Mouse (Mus musculus) MEL (cell line): Measurements from ENCODE around the gene Syt8. TPM values are rescaled to one million over a fixed set of nuclear protein-coding genes. Genes with fewer than 3 reads are reported as not detected.

Experiments
- DNase-seq: peaks from one replicate; pipeline ENCODE4 v3.0.0; 2011; ENCODE audit warnings: low read depth, low spot score
- H3K27ac ChIP-seq: 2 replicates; pipeline ENCODE4 v1.5.1; 2012; ENCODE audit warnings: low read depth, mild to moderate bottlenecking, control low read depth, low read length, moderate library complexity; ENCODE audit not compliant: control insufficient read depth
- H3K27me3 ChIP-seq, 2 experiments: fragments of 150-350 bp in 1 of 2; sonication (generic) in 1 of 2; 2 replicates each; pipeline ENCODE4 v1.6.1; 2012; ENCODE audit warnings: low read length in 2 of 2, mild to moderate bottlenecking in 2 of 2, improper control_type of control experiment in 1 of 2, moderate library complexity in 1 of 2; ENCODE audit not compliant: insufficient read depth in 2 of 2, control insufficient read depth in 1 of 2
- H3K36me3 ChIP-seq, 2 experiments: 2 replicates each; pipeline ENCODE4 v1.6.1; 2012 to 2014; ENCODE audit warnings: low read length in 2 of 2, improper control_type of control experiment in 1 of 2, inconsistent platforms in 1 of 2, mild to moderate bottlenecking in 1 of 2; ENCODE audit not compliant: insufficient read depth in 2 of 2, control insufficient read depth in 1 of 2
- H3K4me1 ChIP-seq, 2 experiments: fragments of 150-350 bp in 1 of 2; sonication (generic) in 1 of 2; 2 replicates each; pipeline ENCODE4 v1.6.1; 2012; ENCODE audit warnings: low read length in 2 of 2, improper control_type of control experiment in 1 of 2, mild to moderate bottlenecking in 1 of 2; ENCODE audit not compliant: insufficient read depth in 2 of 2, control insufficient read depth in 1 of 2
- H3K4me3 ChIP-seq, 2 experiments: fragments of 150-350 bp in 1 of 2; sonication (generic) in 1 of 2; 2 replicates each; pipeline ENCODE4 v1.5.1; 2012; ENCODE audit warnings: low read depth in 2 of 2, low read length in 2 of 2, mild to moderate bottlenecking in 2 of 2, moderate library complexity in 2 of 2, control low read depth in 1 of 2, improper control_type of control experiment in 1 of 2; ENCODE audit not compliant: control insufficient read depth in 1 of 2, insufficient read depth in 1 of 2
- H3K79me2 ChIP-seq: 2 replicates; pipeline ENCODE4 v1.6.1; 2012; ENCODE audit warnings: mild to moderate bottlenecking, low read length, moderate library complexity; ENCODE audit not compliant: control insufficient read depth, poor library complexity, insufficient read depth
- H3K9ac ChIP-seq: 2 replicates; pipeline ENCODE4 v1.6.1; 2012; ENCODE audit warnings: low read depth, mild to moderate bottlenecking, control low read depth, low read length, moderate library complexity; ENCODE audit not compliant: control insufficient read depth, poor library complexity, severe bottlenecking
- H3K9me3 ChIP-seq: fragments of 150-350 bp; sonication (generic); replicated peaks from 2 replicates; pipeline ENCODE4 v1.6.1; 2012; ENCODE audit warnings: mild to moderate bottlenecking, low read length, improper control_type of control experiment, moderate library complexity; ENCODE audit not compliant: insufficient read depth
- BHLHE40 ChIP-seq: IDR thresholded peaks from 2 replicates; pipeline ENCODE4 v1.6.1; 2012; ENCODE audit warnings: low read depth, mild to moderate bottlenecking, inconsistent platforms, low read length, improper control_type of control experiment, borderline replicate concordance
- ELF1 ChIP-seq: IDR thresholded peaks from 2 replicates; pipeline ENCODE4 v1.6.1; 2014; ENCODE audit warnings: low read depth, mild to moderate bottlenecking, inconsistent platforms, low read length, improper control_type of control experiment, moderate library complexity
- ETS1 ChIP-seq: IDR thresholded peaks from 2 replicates; pipeline ENCODE4 v1.6.1; 2012; ENCODE audit warnings: low read depth, mild to moderate bottlenecking, inconsistent platforms, low read length, improper control_type of control experiment, moderate library complexity
- HCFC1 ChIP-seq: IDR thresholded peaks from 2 replicates; pipeline ENCODE4 v1.6.1; 2012; ENCODE audit warnings: low read depth, mild to moderate bottlenecking, inconsistent platforms, low read length, improper control_type of control experiment, moderate library complexity
- KAT2A ChIP-seq: conservative IDR thresholded peaks from 2 replicates; pipeline ENCODE4 v1.6.1; 2012; ENCODE audit warnings: low read depth, low read length, improper control_type of control experiment, inconsistent platforms
- MAX ChIP-seq: IDR thresholded peaks from 2 replicates; pipeline ENCODE4 v1.6.1; 2011; ENCODE audit warnings: low read length, improper control_type of control experiment
- MAZ ChIP-seq: IDR thresholded peaks from 2 replicates; pipeline ENCODE4 v1.6.1; 2012; ENCODE audit warnings: low read depth, mild to moderate bottlenecking, inconsistent platforms, low read length, improper control_type of control experiment
- NRF1 ChIP-seq: IDR thresholded peaks from 2 replicates; pipeline ENCODE4 v1.6.1; 2014; ENCODE audit warnings: low read depth, mild to moderate bottlenecking, inconsistent platforms, low read length, improper control_type of control experiment, moderate library complexity; ENCODE audit not compliant: poor library complexity, insufficient read depth, severe bottlenecking
- POLR2A ChIP-seq, 2 experiments: IDR thresholded peaks; 2 replicates each; pipeline ENCODE4 v1.6.1; 2011 to 2012; ENCODE audit warnings: low read length in 2 of 2, mild to moderate bottlenecking in 2 of 2, control low read depth in 1 of 2, improper control_type of control experiment in 1 of 2, low read depth in 1 of 2, moderate library complexity in 1 of 2; ENCODE audit not compliant: control insufficient read depth in 1 of 2, insufficient read depth in 1 of 2, poor library complexity in 1 of 2
- RCOR1 ChIP-seq: IDR thresholded peaks from 2 replicates; pipeline ENCODE4 v1.6.1; 2012; ENCODE audit warnings: low read depth, mild to moderate bottlenecking, inconsistent platforms, low read length, improper control_type of control experiment
- SIN3A ChIP-seq: IDR thresholded peaks from 2 replicates; pipeline ENCODE4 v1.6.1; 2012; ENCODE audit warnings: low read length, improper control_type of control experiment, inconsistent platforms
- SMC3 ChIP-seq: IDR thresholded peaks from 2 replicates; pipeline ENCODE4 v1.6.1; 2011; ENCODE audit warnings: low read depth, low read length, improper control_type of control experiment
- TAL1 ChIP-seq: IDR thresholded peaks from 2 replicates; pipeline ENCODE4 v1.6.1; 2012; ENCODE audit warnings: mild to moderate bottlenecking, inconsistent platforms, low read length, moderate library complexity, mixed read lengths
- TBP ChIP-seq: IDR thresholded peaks from 2 replicates; pipeline ENCODE4 v1.8.0; 2011; ENCODE audit warnings: low read depth, low read length, improper control_type of control experiment
- UBTF ChIP-seq: IDR thresholded peaks from 2 replicates; pipeline ENCODE4 v1.6.1; 2012; ENCODE audit warnings: low read depth, mild to moderate bottlenecking, inconsistent platforms, low read length, improper control_type of control experiment, moderate library complexity, borderline replicate concordance; ENCODE audit not compliant: insufficient read depth
- USF1 ChIP-seq: IDR thresholded peaks from 2 replicates; pipeline ENCODE4 v1.6.1; 2014; ENCODE audit warnings: low read depth, mild to moderate bottlenecking, inconsistent platforms, low read length, improper control_type of control experiment, moderate library complexity
- ZNF384 ChIP-seq: IDR thresholded peaks from 2 replicates; pipeline ENCODE4 v1.6.1; 2012; ENCODE audit warnings: low read depth, mild to moderate bottlenecking, inconsistent platforms, low read length, improper control_type of control experiment
- polyA plus RNA-seq, 2 experiments: library from polyadenylated mRNA; stranded (reverse) in 1 of 2; unstranded in 1 of 2; fragments of >175 nt in 1 of 2; fragments of >200 nt in 1 of 2; gene quantifications; 2 replicates each; pipeline versions ENCODE4 v1.2.1 to v1.2.4; 2012; ENCODE audit warnings: low replicate concordance in 2 of 2, low read depth in 1 of 2; ENCODE audit not compliant: insufficient read length in 2 of 2, insufficient read depth in 1 of 2, missing spikeins in 1 of 2
- total RNA-seq: library from RNA; depleted of rRNA; stranded (reverse); fragments of 300-350 nt; gene quantifications from 2 replicates; pipeline ENCODE4 v1.2.3, GENCODE M21; 2012

Syt8 gene
- total and polyA plus RNA-seq, 3 experiments: not detected

DNA sequence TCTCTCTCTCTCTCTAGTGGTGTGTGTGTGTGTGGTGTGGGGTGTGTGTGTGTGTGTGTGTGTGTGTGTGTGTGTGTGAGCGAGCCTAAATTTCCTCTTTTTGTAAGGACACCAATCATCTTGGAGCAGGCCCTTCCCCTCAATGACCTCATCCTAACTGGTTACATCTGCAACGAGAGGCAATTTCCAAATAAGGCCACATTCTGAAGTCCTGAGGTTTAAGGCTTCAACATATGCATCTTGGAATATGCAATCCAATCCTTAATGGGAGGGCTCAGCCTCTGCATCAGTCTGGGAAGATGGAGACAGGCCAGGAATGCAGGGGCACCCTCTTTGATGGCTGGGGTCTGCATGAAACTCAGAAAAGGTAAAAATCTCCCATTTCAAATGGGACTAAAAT, 23.4 kb downstream of the Syt8 start:
- no peaks in the 10 kb centered on the region for H3K4me1 ChIP-seq
- no peaks in the 10 kb centered on the region; a peak in 1 of 4 replicates for H3K27me3 ChIP-seq
- H3K36me3 ChIP-seq: no peaks in the 10 kb centered on the region
- H3K79me2 ChIP-seq: no peaks in the 10 kb centered on the region
- no peak overlapping the region for H3K9ac ChIP-seq
- no peak overlapping the region for H3K27ac ChIP-seq
- DNase-seq: peak; percentile 17
- no peak for TF ChIP-seq POLR2A (IDR thresholded peaks at IDR 0.05; ENCODE audit: control insufficient read depth in 1 of 2, insufficient read depth in 1 of 2, low read depth in 1 of 2, low read length in 2 of 2, poor library complexity in 1 of 2)
- no peak for TF ChIP-seq SMC3
- TF ChIP-seq ELF1: no peak
- no peak for TF ChIP-seq SIN3A
- TF ChIP-seq ZNF384: no peak
- TF ChIP-seq TBP: no peak
- no peak for TF ChIP-seq USF1
- no peak for TF ChIP-seq ETS1
- TF ChIP-seq NRF1: no peak
- no peak for TF ChIP-seq MAX
- no peak for TF ChIP-seq RCOR1
- TF ChIP-seq BHLHE40: no peak
- no peak for TF ChIP-seq MAZ
- TF ChIP-seq HCFC1: no peak
- no peak for TF ChIP-seq UBTF
- no peaks in the 10 kb centered on the region for H3K9me3 ChIP-seq
- H3K4me3 ChIP-seq: no peak overlapping the region

- no peak for DNase-seq
- Histone ChIP-seq H3K9ac (no peak overlapping the region), H3K36me3 (no peaks in the 10 kb centered on the region), H3K79me2 (no peaks in the 10 kb centered on the region), H3K9me3 (no peaks in the 10 kb centered on the region), H3K27ac (no peak overlapping the region), H3K4me3 (no peak overlapping the region), H3K4me1 (no peaks in the 10 kb centered on the region), H3K27me3 (no peaks in the 10 kb centered on the region; a peak in 1 of 4 replicates)
- TF ChIP-seq TAL1 (no peak), KAT2A (no peak)
Measured at GRCm38 (mm10) chr7:142458676-142459298, 24.1 kb downstream of the Syt8 start.
